Mouse (Mus musculus): ENCODE data around the gene Adgrl3. TPM values are rescaled to one million over a fixed set of nuclear protein-coding genes. Genes with fewer than 3 reads are reported as not detected.

Gene Adgrl3
- polyA plus RNA-seq, 1 experiment, result 3.6 TPM

- H3K4me1 ChIP-seq (ENCODE audit: control insufficient read depth, insufficient read depth, insufficient read length, low read length), result no peaks in the 10 kb centered on the region
- H3K4me3 ChIP-seq (ENCODE audit: low read depth, low read length), result no peak overlapping the region
- no peaks in the 10 kb centered on the region for H3K36me3 ChIP-seq (ENCODE audit: control insufficient read depth, insufficient read depth, low read length)
- no peaks in the 10 kb centered on the region for H3K27me3 ChIP-seq (ENCODE audit: control insufficient read depth, insufficient read depth, low read length)
- no peak for TF ChIP-seq POLR2A (IDR thresholded peaks at IDR 0.05; ENCODE audit: low read depth, low read length)
- no peak overlapping the region for H3K27ac ChIP-seq (ENCODE audit: insufficient read depth, low read depth, low read length)
- 87% methylated on average over 6 of the region's 6 CpGs for WGBS
Observed at GRCm38 (mm10) chr5:81224465-81224864, 204.5 kb downstream of the Adgrl3 start.

- 35% methylated on average over 2 of the region's 2 CpGs for WGBS
Observed at GRCm38 (mm10) chr5:81225486-81225885, 205.5 kb downstream of the Adgrl3 start.

GRCm38 (mm10) chr5:81227256-81227655, 207.3 kb downstream of the Adgrl3 start:
- Histone ChIP-seq H3K27ac (ENCODE audit: insufficient read depth, low read depth, low read length) (no peak overlapping the region), H3K4me3 (ENCODE audit: low read depth, low read length) (no peak overlapping the region), H3K27me3 (ENCODE audit: control insufficient read depth, insufficient read depth, low read length) (no peaks in the 10 kb centered on the region), H3K4me1 (ENCODE audit: control insufficient read depth, insufficient read depth, insufficient read length, low read length) (no peaks in the 10 kb centered on the region), H3K36me3 (ENCODE audit: control insufficient read depth, insufficient read depth, low read length) (no peaks in the 10 kb centered on the region)
- TF ChIP-seq POLR2A (IDR thresholded peaks at IDR 0.05; ENCODE audit: low read depth, low read length), result no peak
- TF ChIP-seq CTCF (IDR thresholded peaks at IDR 0.05; ENCODE audit: extremely low read depth, insufficient read length, insufficient replicate concordance, low read depth, low read length), result no peak

More at GRCm38 (mm10) chr5:81225486-81225885, 205.5 kb downstream of the Adgrl3 start:
- no peaks in the 10 kb centered on the region for H3K36me3 ChIP-seq (ENCODE audit: control insufficient read depth, insufficient read depth, low read length)
- no peaks in the 10 kb centered on the region for H3K27me3 ChIP-seq (ENCODE audit: control insufficient read depth, insufficient read depth, low read length)
- no peak overlapping the region for H3K4me3 ChIP-seq (ENCODE audit: low read depth, low read length)
- H3K4me1 ChIP-seq (ENCODE audit: control insufficient read depth, insufficient read depth, insufficient read length, low read length), result no peaks in the 10 kb centered on the region
- H3K27ac ChIP-seq (ENCODE audit: insufficient read depth, low read depth, low read length), result no peak overlapping the region
- no peak for TF ChIP-seq POLR2A (IDR thresholded peaks at IDR 0.05; ENCODE audit: low read depth, low read length)
- TF ChIP-seq CTCF (IDR thresholded peaks at IDR 0.05; ENCODE audit: extremely low read depth, insufficient read length, insufficient replicate concordance, low read depth, low read length), result no peak

- TF ChIP-seq CTCF (IDR thresholded peaks at IDR 0.05; ENCODE audit: extremely low read depth, insufficient read length, insufficient replicate concordance, low read depth, low read length), result no peak
- no peak for TF ChIP-seq POLR2A (IDR thresholded peaks at IDR 0.05; ENCODE audit: low read depth, low read length)
- no peak overlapping the region for H3K27ac ChIP-seq (ENCODE audit: insufficient read depth, low read depth, low read length)
- no peaks in the 10 kb centered on the region for H3K36me3 ChIP-seq (ENCODE audit: control insufficient read depth, insufficient read depth, low read length)
- H3K27me3 ChIP-seq (ENCODE audit: control insufficient read depth, insufficient read depth, low read length), result no peaks in the 10 kb centered on the region
- 68% methylated on average over 5 of the region's 5 CpGs for WGBS
- H3K4me1 ChIP-seq (ENCODE audit: control insufficient read depth, insufficient read depth, insufficient read length, low read length), result no peaks in the 10 kb centered on the region
- no peak overlapping the region for H3K4me3 ChIP-seq (ENCODE audit: low read depth, low read length)
Observed at GRCm38 (mm10) chr5:81248724-81249123, 228.8 kb downstream of the Adgrl3 start.

DNA sequence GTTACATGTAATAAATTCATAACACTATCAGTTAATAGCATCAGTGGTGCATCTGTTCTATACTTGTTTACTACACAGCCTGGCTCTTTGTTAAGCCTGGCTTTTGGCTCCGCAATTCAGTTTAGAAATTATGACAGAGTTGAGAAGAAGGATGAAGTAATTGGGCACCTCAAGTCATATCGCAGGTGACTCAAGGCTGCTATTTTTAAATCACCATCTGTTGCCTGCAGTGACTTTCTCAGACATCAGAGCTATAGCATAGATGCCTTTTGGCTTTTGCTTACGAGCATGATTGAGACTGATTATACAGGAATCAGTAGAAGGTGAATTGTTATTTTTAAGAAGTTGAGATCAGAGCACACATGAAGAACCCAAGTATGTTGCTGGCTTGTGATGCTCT, 236.2 kb downstream of the Adgrl3 start:
- Histone ChIP-seq H3K4me3 (ENCODE audit: low read depth, low read length) (no peak overlapping the region), H3K27ac (ENCODE audit: insufficient read depth, low read depth, low read length) (no peak overlapping the region), H3K4me1 (ENCODE audit: control insufficient read depth, insufficient read depth, insufficient read length, low read length) (no peaks in the 10 kb centered on the region), H3K36me3 (ENCODE audit: control insufficient read depth, insufficient read depth, low read length) (no peaks in the 10 kb centered on the region), H3K27me3 (ENCODE audit: control insufficient read depth, insufficient read depth, low read length) (no peaks in the 10 kb centered on the region)
- TF ChIP-seq CTCF (IDR thresholded peaks at IDR 0.05; ENCODE audit: extremely low read depth, insufficient read length, insufficient replicate concordance, low read depth, low read length) (no peak), POLR2A (IDR thresholded peaks at IDR 0.05; ENCODE audit: low read depth, low read length) (no peak)
- 84% methylated on average over 3 of the region's 3 CpGs for WGBS

- Histone ChIP-seq H3K27ac (ENCODE audit: insufficient read depth, low read depth, low read length) (no peak overlapping the region), H3K36me3 (ENCODE audit: control insufficient read depth, insufficient read depth, low read length) (no peaks in the 10 kb centered on the region), H3K4me3 (ENCODE audit: low read depth, low read length) (no peak overlapping the region), H3K4me1 (ENCODE audit: control insufficient read depth, insufficient read depth, insufficient read length, low read length) (no peaks in the 10 kb centered on the region), H3K27me3 (ENCODE audit: control insufficient read depth, insufficient read depth, low read length) (no peaks in the 10 kb centered on the region)
- no peak for TF ChIP-seq POLR2A (IDR thresholded peaks at IDR 0.05; ENCODE audit: low read depth, low read length)
- TF ChIP-seq CTCF (IDR thresholded peaks at IDR 0.05; ENCODE audit: extremely low read depth, insufficient read length, insufficient replicate concordance, low read depth, low read length), result no peak
- 80% methylated on average over 3 of the region's 3 CpGs for WGBS
Observed at GRCm38 (mm10) chr5:81269689-81270088, 249.8 kb downstream of the Adgrl3 start.

GRCm38 (mm10) chr5:81275346-81276047, 255.6 kb downstream of the Adgrl3 start:
- WGBS, result 66% methylated on average over 6 of the region's 6 CpGs
- Histone ChIP-seq H3K4me3 (ENCODE audit: low read depth, low read length) (no peak overlapping the region), H3K27ac (ENCODE audit: insufficient read depth, low read depth, low read length) (no peak overlapping the region), H3K4me1 (ENCODE audit: control insufficient read depth, insufficient read depth, insufficient read length, low read length) (no peaks in the 10 kb centered on the region), H3K27me3 (ENCODE audit: control insufficient read depth, insufficient read depth, low read length) (no peaks in the 10 kb centered on the region), H3K36me3 (ENCODE audit: control insufficient read depth, insufficient read depth, low read length) (no peaks in the 10 kb centered on the region)
- no peak for TF ChIP-seq CTCF (IDR thresholded peaks at IDR 0.05; ENCODE audit: extremely low read depth, insufficient read length, insufficient replicate concordance, low read depth, low read length)
- TF ChIP-seq POLR2A (IDR thresholded peaks at IDR 0.05; ENCODE audit: low read depth, low read length), result no peak

Data from small intestine, adult 2 months (tissue).